Mouse (Mus musculus) hindbrain, embryonic 15.5 days (tissue): ENCODE data around the gene Tbx21. TPM values are rescaled to one million over a fixed set of nuclear protein-coding genes. Genes with fewer than 3 reads are reported as not detected.

Source experiments
- ATAC-seq: fragments of 200-750 bp; cut with Nextera tagmentation; 2 replicates; pipeline ENCODE4 v1.8.0; 2017; ENCODE audit warnings: low read depth, moderate number of reproducible peaks, moderate TSS enrichment; ENCODE audit not compliant: low FRiP score
- H3K27ac ChIP-seq: fragments of 300-500 bp; sonication (generic); replicated peaks from 2 replicates; pipeline ENCODE4 v1.5.1; 2015; ENCODE audit warnings: mild to moderate bottlenecking, inconsistent platforms
- H3K27me3 ChIP-seq: fragments of 300-500 bp; sonication (generic); 2 replicates; pipeline ENCODE4 v1.6.1; 2015; ENCODE audit warnings: control low read depth, inconsistent platforms
- H3K36me3 ChIP-seq: fragments of 300-500 bp; sonication (generic); 2 replicates; pipeline ENCODE4 v1.6.1; 2015; ENCODE audit warnings: control low read depth, inconsistent platforms
- H3K4me1 ChIP-seq: fragments of 300-500 bp; sonication (generic); replicated peaks from 2 replicates; pipeline ENCODE4 v1.6.1; 2015; ENCODE audit warnings: control low read depth, inconsistent platforms
- H3K4me2 ChIP-seq: fragments of 300-500 bp; sonication (generic); 2 replicates; pipeline ENCODE4 v1.6.1; 2015; ENCODE audit warnings: moderate library complexity, mild to moderate bottlenecking, inconsistent platforms
- H3K4me3 ChIP-seq: fragments of 300-500 bp; sonication (generic); 2 replicates; pipeline ENCODE4 v1.5.1; 2015; ENCODE audit warnings: mild to moderate bottlenecking, inconsistent platforms
- H3K9ac ChIP-seq: fragments of 300-500 bp; sonication (generic); 2 replicates; pipeline ENCODE4 v1.6.1; 2015; ENCODE audit warnings: inconsistent platforms
- H3K9me3 ChIP-seq: fragments of 300-500 bp; sonication (generic); 2 replicates; pipeline ENCODE4 v1.6.1; 2016; ENCODE audit warnings: control low read depth, inconsistent platforms
- WGBS: fragments of 180-500 bp; shearing (Covaris S2); methylation state at CpG from one replicate; pipeline ENCODE4 v1.1.7; 2015; 5-methylcytosine and 5-hydroxymethylcytosine counted together
- polyA plus RNA-seq: library from polyadenylated mRNA; unstranded; fragments of >200 nt; fragmentation: Nextera tagmentation; extraction: Ambion mirVana; gene quantifications from 2 replicates; pipeline ENCODE4 v1.2.1, GENCODE M21; 2015

Gene Tbx21
- polyA plus RNA-seq, 1 experiment from 2014 or later = 0.13 TPM

GRCm38 (mm10) chr11:97146724-97147123 lies 31.6 kb upstream of the Tbx21 start:
- no peak for ATAC-seq
- Histone ChIP-seq H3K4me2 (no peak overlapping the region), H3K4me3 (no peak overlapping the region), H3K4me1 (peaks cover 22% of the 10 kb centered on the region), H3K9ac (no peak overlapping the region), H3K36me3 (peaks cover 11% of the 10 kb centered on the region), H3K9me3 (no peaks in the 10 kb centered on the region), H3K27me3 (no peaks in the 10 kb centered on the region), H3K27ac (no peak overlapping the region)
- WGBS = 8% methylated on average over 8 of the region's 8 CpGs

GRCm38 (mm10) chr11:97145951-97146350 lies 30.8 kb upstream of the Tbx21 start:
- Histone ChIP-seq H3K27me3 (no peaks in the 10 kb centered on the region), H3K9me3 (no peaks in the 10 kb centered on the region), H3K36me3 (peaks cover 11% of the 10 kb centered on the region), H3K4me3 (no peak overlapping the region), H3K4me2 (no peak overlapping the region), H3K9ac (no peak overlapping the region), H3K27ac (no peak overlapping the region), H3K4me1 (peaks cover 20% of the 10 kb centered on the region)
- no peak for ATAC-seq
- WGBS = 85% methylated on average over 9 of the region's 9 CpGs

GRCm38 (mm10) chr11:97145320-97145719 lies 30.2 kb upstream of the Tbx21 start:
- Histone ChIP-seq H3K9me3 (no peaks in the 10 kb centered on the region), H3K4me3 (no peak overlapping the region), H3K4me1 (peaks cover 20% of the 10 kb centered on the region), H3K4me2 (no peak overlapping the region), H3K27me3 (no peaks in the 10 kb centered on the region), H3K36me3 (peaks cover 11% of the 10 kb centered on the region), H3K9ac (no peak overlapping the region), H3K27ac (no peak overlapping the region)
- 77% methylated on average over 2 of the region's 2 CpGs for WGBS
- no peak for ATAC-seq

- Histone ChIP-seq H3K4me3 (no peak overlapping the region), H3K4me1 (peaks cover 15% of the 10 kb centered on the region), H3K4me2 (no peak overlapping the region), H3K27ac (no peak overlapping the region), H3K27me3 (no peaks in the 10 kb centered on the region), H3K9me3 (no peaks in the 10 kb centered on the region), H3K9ac (no peak overlapping the region), H3K36me3 (peaks cover 11% of the 10 kb centered on the region)
- WGBS = 92% methylated on average over 9 of the region's 9 CpGs
- ATAC-seq = no peak
Measured at GRCm38 (mm10) chr11:97143196-97143900, 28.2 kb upstream of the Tbx21 start.

- ATAC-seq = no peak
- Histone ChIP-seq H3K27me3 (no peaks in the 10 kb centered on the region), H3K9me3 (no peaks in the 10 kb centered on the region), H3K4me2 (no peak overlapping the region), H3K4me1 (peaks cover 23% of the 10 kb centered on the region), H3K4me3 (no peak overlapping the region), H3K27ac (no peak overlapping the region), H3K36me3 (peaks cover 11% of the 10 kb centered on the region), H3K9ac (no peak overlapping the region)
- WGBS = 81% methylated on average over 8 of the region's 8 CpGs
Measured at GRCm38 (mm10) chr11:97142159-97142608, 27.1 kb upstream of the Tbx21 start.

- H3K9me3 ChIP-seq = no peaks in the 10 kb centered on the region
- peaks cover 23% of the 10 kb centered on the region for H3K4me1 ChIP-seq
- H3K4me2 ChIP-seq = no peak overlapping the region
- H3K27ac ChIP-seq = no peak overlapping the region
- H3K27me3 ChIP-seq = no peaks in the 10 kb centered on the region
- H3K4me3 ChIP-seq = no peak overlapping the region
- 82% methylated on average over 4 of the region's 4 CpGs for WGBS
- H3K36me3 ChIP-seq = peaks cover 11% of the 10 kb centered on the region
- no peak overlapping the region for H3K9ac ChIP-seq
- no peak for ATAC-seq
Measured at GRCm38 (mm10) chr11:97140811-97141210, 25.7 kb upstream of the Tbx21 start.

GRCm38 (mm10) chr11:97139256-97139655 lies 24.1 kb upstream of the Tbx21 start:
- H3K9ac ChIP-seq = peak overlapping the region; percentile 50
- peaks cover 6% of the 10 kb centered on the region; the same call in 1 of the 2 replicates for H3K36me3 ChIP-seq
- H3K4me2 ChIP-seq = peak overlapping the region; percentile 68
- H3K4me3 ChIP-seq = peak overlapping the region; percentile 34
- WGBS = 10% methylated on average over 15 of the region's 15 CpGs
- H3K27me3 ChIP-seq = no peaks in the 10 kb centered on the region
- no peak for ATAC-seq
- H3K4me1 ChIP-seq = peaks cover 23% of the 10 kb centered on the region
- H3K27ac ChIP-seq = peak overlapping the region; percentile 77
- no peaks in the 10 kb centered on the region for H3K9me3 ChIP-seq

GRCm38 (mm10) chr11:97138554-97139226 lies 23.6 kb upstream of the Tbx21 start:
- Histone ChIP-seq H3K9me3 (no peaks in the 10 kb centered on the region), H3K27ac (peak overlapping the region; percentile 77), H3K4me1 (peaks cover 23% of the 10 kb centered on the region), H3K4me3 (peak overlapping the region; percentile 34), H3K9ac (peak overlapping the region; percentile 50), H3K4me2 (peak overlapping the region; percentile 68), H3K36me3 (peaks cover 6% of the 10 kb centered on the region; the same call in 1 of the 2 replicates), H3K27me3 (no peaks in the 10 kb centered on the region)
- peak; percentile 75 for ATAC-seq
- 4% methylated on average over 65 of the region's 69 CpGs for WGBS

GRCm38 (mm10) chr11:97133270-97133669 lies 18.1 kb upstream of the Tbx21 start:
- WGBS = 68% methylated on average over 5 of the region's 5 CpGs
- no peaks in the 10 kb centered on the region for H3K9me3 ChIP-seq
- peaks cover 7% of the 10 kb centered on the region; the same call in 1 of the 2 replicates for H3K27me3 ChIP-seq
- no peak overlapping the region for H3K4me3 ChIP-seq
- no peak overlapping the region for H3K4me2 ChIP-seq
- H3K36me3 ChIP-seq = no peaks in the 10 kb centered on the region; the same call in 1 of the 2 replicates
- no peak for ATAC-seq
- H3K9ac ChIP-seq = no peak overlapping the region
- no peak overlapping the region for H3K27ac ChIP-seq
- peaks cover 8% of the 10 kb centered on the region for H3K4me1 ChIP-seq

GRCm38 (mm10) chr11:97132185-97132584 lies 17.1 kb upstream of the Tbx21 start:
- no peaks in the 10 kb centered on the region; the same call in 1 of the 2 replicates for H3K36me3 ChIP-seq
- H3K27ac ChIP-seq = no peak overlapping the region
- no peaks in the 10 kb centered on the region for H3K9me3 ChIP-seq
- peaks cover 17% of the 10 kb centered on the region; the same call in 1 of the 2 replicates for H3K27me3 ChIP-seq
- H3K4me2 ChIP-seq = no peak overlapping the region
- peaks cover 4% of the 10 kb centered on the region for H3K4me1 ChIP-seq
- no peak overlapping the region for H3K4me3 ChIP-seq
- WGBS = 27% methylated on average over 6 of the region's 6 CpGs
- ATAC-seq = no peak
- no peak overlapping the region for H3K9ac ChIP-seq

- Histone ChIP-seq H3K4me2 (no peak overlapping the region), H3K9me3 (no peaks in the 10 kb centered on the region), H3K4me1 (peaks cover 9% of the 10 kb centered on the region), H3K27ac (no peak overlapping the region), H3K9ac (no peak overlapping the region), H3K36me3 (no peaks in the 10 kb centered on the region; the same call in 1 of the 2 replicates), H3K4me3 (no peak overlapping the region), H3K27me3 (peaks cover 17% of the 10 kb centered on the region; the same call in 1 of the 2 replicates)
- ATAC-seq = no peak
- WGBS = 83% methylated on average over 2 of the region's 2 CpGs
Measured at GRCm38 (mm10) chr11:97131683-97132082, 16.6 kb upstream of the Tbx21 start.

- H3K27ac ChIP-seq = no peak overlapping the region
- H3K9ac ChIP-seq = no peak overlapping the region
- H3K4me1 ChIP-seq = peaks cover 11% of the 10 kb centered on the region
- WGBS = 83% methylated on average over 7 of the region's 7 CpGs
- no peak overlapping the region for H3K4me3 ChIP-seq
- no peaks in the 10 kb centered on the region for H3K36me3 ChIP-seq
- H3K27me3 ChIP-seq = peaks cover 17% of the 10 kb centered on the region; the same call in 1 of the 2 replicates
- ATAC-seq = no peak
- no peak overlapping the region for H3K4me2 ChIP-seq
- no peaks in the 10 kb centered on the region for H3K9me3 ChIP-seq
Measured at GRCm38 (mm10) chr11:97130318-97130717, 15.2 kb upstream of the Tbx21 start.
